Mouse (Mus musculus): ENCODE measurements around the gene AL607142.1.

The AL607142.1 gene

DNA sequence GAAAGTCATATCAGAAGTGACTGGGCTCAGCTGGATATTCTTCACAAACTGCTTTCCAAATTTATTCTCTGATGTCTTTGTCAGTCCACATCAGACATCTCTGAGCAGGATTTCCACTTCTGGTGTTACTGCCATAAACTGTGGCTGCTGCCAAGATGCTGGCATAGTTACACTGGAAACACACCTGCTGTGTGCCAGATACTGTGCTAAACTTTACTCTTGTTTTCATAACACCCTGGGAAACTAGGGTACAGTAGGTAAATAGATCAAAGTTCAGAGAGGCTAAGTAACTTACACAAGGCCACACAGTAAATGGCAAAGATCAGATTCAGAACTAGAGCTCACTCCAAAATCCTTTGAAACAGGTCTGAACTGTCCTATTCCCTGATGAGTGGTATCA is 36.4 kb downstream of the AL607142.1 start:
- no peak for DNase-seq (ENCODE audit: low read depth, low spot score)

- DNase-seq (ENCODE audit: low read depth, low spot score) = peak; percentile 58
Measured at GRCm38 (mm10) chr4:120104599-120104998, 39.8 kb downstream of the AL607142.1 start.

DNA sequence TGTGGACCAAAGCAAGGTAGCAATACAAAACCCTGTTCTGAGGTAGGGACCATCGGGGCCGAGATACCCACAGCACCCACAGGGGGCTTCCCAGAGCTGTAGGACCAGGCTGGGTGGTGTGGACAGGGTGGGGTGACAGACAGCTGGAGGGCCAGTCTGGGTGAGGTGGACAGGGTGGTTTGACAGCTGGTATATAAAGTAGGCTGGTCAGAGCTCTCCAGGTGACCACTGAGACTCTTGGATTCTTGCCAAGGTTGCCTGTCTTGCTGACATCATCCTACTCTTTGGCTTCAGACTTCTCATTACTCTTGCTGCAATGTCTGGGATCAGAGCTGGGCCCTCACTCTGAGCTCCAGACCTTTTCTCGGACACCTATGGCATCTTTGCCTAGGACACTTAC is 41.6 kb downstream of the AL607142.1 start:
- no peak for DNase-seq (ENCODE audit: low read depth, low spot score)

GRCm38 (mm10) chr4:120107787-120108186 is 43.0 kb downstream of the AL607142.1 start:
- DNase-seq (ENCODE audit: low read depth, low spot score) = no peak

- no peak for DNase-seq (ENCODE audit: low read depth, low spot score)
Measured at GRCm38 (mm10) chr4:120115516-120115915, 50.7 kb downstream of the AL607142.1 start.

GRCm38 (mm10) chr4:120116312-120116711 is 51.5 kb downstream of the AL607142.1 start:
- no peak for DNase-seq (ENCODE audit: low read depth, low spot score)

DNA sequence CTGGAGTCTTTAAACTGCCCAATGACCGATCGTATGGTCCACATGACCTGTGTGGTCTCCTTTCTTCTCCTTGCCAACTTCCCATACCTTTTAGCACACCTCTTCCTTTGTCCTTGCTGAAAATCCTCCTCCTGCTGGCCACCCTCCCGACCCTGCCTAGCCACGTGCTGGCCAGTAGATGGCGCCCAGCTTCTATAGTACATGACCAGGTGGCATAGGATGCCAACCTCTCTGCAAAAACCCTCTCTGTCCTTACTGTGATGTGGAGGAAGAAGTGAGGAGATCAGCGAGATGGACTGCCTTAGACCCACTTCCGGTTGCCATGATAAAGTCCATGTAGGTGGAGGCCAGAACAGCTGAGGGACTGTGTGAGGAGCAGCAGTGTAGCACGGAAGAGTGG is 55.5 kb downstream of the AL607142.1 start:
- peak; percentile 66 for DNase-seq (ENCODE audit: low read depth, low spot score)

GRCm38 (mm10) chr4:120124656-120125055 is 59.9 kb downstream of the AL607142.1 start:
- DNase-seq (ENCODE audit: low read depth, low spot score) = no peak

GRCm38 (mm10) chr4:120126047-120126446 is 61.3 kb downstream of the AL607142.1 start:
- peak; percentile 54 for DNase-seq (ENCODE audit: low read depth, low spot score)

DNA sequence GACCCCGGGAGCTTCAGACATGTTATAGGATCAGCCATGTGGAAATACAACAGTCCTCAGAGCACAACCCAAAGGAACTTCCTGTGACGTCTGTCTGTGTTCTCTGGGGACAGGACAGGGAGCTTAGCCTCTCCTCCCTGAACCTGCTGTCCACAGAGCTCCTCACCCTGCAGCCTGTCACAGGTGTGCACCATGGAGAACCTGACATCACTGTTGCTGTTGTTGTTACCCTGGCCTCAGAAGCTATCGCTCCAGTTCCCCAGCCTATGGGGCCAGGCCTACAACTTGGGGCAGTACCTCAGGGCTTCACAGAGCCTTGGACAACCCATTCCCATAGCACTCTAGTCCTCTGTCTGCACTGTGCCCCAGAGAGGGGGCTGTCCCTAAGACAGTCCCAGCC is 62.5 kb downstream of the AL607142.1 start:
- DNase-seq (ENCODE audit: low read depth, low spot score) = no peak

DNA sequence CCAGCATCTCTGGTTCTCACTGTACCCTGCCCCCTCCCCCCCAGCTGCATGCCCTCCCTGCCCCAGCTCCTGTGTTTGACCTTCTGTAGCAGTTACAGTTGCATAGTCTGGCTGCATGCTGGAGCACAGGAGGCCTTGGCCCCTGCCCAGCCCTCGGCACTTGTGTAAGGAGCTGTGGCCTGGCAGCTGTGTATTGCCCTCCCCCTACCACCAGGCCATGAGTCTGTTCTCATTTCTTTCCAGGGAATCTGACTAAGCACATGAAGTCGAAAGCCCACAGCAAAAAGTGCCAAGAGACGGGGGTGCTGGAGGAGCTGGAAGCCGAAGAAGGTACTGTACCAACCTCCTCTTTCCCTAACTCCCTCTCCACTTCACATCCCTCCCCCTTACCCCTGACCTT is 63.2 kb downstream of the AL607142.1 start:
- DNase-seq (ENCODE audit: low read depth, low spot score) = peak; percentile 90

DNA sequence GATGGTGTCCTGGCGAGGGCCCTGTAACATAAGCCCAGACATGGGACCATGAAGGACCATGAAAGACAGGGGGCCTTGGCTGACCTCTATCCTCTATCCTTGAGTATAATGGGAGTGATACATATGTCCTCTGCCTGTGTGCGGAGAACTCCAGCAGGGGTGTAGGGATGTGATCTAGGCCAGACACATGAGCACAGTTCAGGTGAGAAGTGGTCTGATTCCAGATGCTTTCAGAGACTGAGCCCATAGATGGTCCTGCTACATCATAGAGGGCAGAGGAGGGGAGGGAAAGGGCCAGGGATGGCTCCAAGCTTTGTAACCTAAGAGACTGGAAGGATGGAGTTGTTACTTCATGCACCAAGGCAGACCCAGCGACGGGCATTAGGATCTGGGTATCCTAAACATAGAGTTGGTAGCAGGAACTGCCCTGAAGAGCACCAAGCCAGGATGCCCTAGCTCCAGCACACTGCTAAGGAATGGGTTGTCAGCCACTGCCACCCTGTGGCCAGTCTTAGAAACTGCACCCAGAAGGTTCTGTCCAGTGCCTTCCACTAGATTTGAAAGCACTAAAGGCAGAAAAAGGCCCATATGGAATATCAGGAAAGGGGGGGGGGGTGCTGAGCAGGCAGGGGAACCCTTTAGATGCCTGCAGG is 64.6 kb downstream of the AL607142.1 start:
- DNase-seq (ENCODE audit: low read depth, low spot score) = peak; percentile 85

DNA sequence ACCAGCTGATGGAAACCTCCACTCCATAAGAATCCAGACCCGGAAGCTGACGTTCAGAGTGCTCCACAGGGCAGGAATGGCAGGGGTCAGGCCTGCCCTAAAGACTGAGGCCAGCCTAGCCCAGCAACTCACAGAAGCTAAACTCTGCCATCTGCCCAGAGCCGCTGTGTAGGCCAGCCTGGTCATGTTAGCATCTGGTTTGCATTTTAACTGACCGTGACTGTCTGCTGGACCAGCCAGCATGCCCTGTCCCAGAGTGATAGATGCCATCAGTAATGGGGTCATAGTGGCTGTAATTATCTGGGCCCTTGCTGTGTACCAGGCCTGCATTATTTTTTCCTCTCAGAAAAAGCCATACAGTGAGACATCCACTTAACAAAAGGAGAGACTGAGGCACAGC is 66.1 kb downstream of the AL607142.1 start:
- DNase-seq (ENCODE audit: low read depth, low spot score) = peak; percentile 74

- peak; percentile 90 for DNase-seq (ENCODE audit: low read depth, low spot score)
Measured at GRCm38 (mm10) chr4:120131441-120132220, 66.8 kb downstream of the AL607142.1 start.

- DNase-seq (ENCODE audit: low read depth, low spot score) = no peak
Measured at GRCm38 (mm10) chr4:120134223-120134622, 69.4 kb downstream of the AL607142.1 start.

DNA sequence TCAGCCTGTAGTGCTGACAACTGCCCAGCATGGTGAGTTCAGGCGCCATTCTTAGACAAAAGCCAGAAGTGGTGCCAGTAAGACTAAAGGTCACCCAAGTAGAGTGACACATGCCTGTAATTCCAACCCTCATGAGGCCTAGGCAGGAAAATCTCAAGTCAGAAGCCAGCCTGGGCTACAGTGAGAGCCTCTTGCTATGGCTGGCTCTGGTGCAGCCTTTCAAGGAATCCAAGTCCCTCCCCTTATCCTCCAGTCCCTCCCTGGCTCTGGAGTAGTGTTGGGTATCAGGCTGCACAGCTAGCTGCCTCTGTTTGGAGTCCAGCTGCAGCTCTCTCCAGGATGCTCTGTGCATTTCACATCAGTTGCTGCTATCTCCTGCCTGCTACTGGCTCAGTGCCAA is 77.0 kb downstream of the AL607142.1 start:
- DNase-seq (ENCODE audit: low read depth, low spot score) = peak; percentile 55

- no peak for DNase-seq (ENCODE audit: low read depth, low spot score)
Measured at GRCm38 (mm10) chr4:120142905-120143304, 78.1 kb downstream of the AL607142.1 start.
